Mouse (Mus musculus): ENCODE data around the gene BC049715. TPM values are rescaled to one million over a fixed set of nuclear protein-coding genes. Genes with fewer than 3 reads are reported as not detected.

Gene BC049715
- total RNA-seq, 2 experiments from 2014 or later, result 1.9 to 2.8 TPM

DNA sequence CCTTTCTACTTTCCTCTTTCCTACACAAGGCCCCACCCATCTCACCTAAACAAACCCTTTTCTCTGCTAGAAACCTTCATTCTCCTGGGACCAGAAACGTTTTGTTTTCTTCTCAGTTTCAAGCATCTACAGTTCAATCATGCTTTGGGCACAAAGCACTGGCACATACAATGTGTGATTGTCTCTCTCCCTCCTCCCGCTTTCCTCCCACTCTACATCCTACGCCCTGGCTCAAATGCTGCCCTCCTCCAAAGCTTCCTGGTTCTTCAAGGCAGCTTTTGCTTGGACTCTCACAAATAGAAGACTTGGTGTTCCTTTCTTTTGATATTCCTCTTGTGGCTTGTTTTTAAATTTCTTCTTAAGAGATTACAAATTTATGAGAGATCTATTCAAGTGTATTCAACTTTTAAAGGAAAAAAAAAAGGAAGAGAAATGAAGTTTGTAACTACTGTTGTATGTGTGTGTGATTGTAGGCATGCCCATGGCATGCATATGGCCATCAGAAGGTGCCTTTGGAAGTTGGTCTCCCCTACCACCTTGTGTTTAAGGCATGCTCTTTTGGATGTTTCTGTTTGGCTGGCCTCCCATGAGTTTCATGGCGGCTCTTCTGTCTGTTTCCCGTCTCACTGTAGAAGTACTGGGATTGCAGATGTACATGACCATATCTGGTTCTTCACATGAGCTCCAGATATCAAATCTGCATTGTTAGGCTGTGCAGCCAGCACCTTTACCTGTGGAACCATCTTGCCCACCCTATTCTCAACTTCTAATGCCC, 18.5 kb downstream of the BC049715 start:
- DNase-seq (ENCODE audit: low spot score in 2 of 2), result no peak
- intact Hi-C loops (cut with DNase I), result no loop called here

DNA sequence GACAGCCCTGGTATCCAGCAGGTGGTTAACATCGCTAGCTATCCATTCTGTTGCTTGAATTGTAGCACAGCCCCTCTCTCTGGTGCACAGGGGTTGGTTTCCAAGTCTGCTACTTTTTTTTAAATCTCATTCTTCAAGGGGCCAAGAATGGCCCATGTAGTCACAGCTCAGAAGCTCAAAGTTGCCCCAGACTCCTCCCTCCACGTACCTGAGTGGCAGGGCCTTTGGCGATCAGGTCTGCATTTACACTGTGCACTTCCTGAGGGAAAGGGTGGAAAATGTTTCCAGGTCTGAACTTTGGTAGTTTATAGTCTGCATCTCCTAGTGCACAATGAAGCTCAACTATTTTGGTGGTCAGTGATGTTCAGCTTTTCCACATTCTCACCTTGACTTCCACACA, 19.8 kb downstream of the BC049715 start:
- DNase-seq (ENCODE audit: low spot score in 2 of 2), result no peak
- intact Hi-C loops (cut with DNase I), result no loop called here

DNA sequence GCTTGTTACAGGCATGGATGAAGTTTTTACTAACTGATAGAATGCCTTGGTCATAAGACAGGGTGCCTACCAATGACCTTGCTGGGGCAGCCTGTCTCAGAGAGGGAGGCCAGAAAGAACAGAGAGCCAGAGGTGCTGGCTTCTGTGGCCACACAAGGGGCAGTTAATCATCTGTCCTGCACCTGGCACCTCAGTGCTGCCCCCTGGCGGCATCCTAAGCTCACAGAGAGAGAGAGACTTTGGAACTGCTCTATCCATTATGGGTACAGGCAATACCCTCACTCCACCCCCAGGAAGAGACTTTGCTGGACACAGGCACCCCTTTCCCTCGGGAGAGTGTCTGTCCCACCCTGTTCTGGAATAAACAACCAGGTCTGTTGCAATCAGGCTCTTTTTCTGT, 20.4 kb downstream of the BC049715 start:
- intact Hi-C loops (cut with DNase I), result no loop called here
- peak in 1 of 2 experiments; percentile 28 for DNase-seq (ENCODE audit: low spot score in 2 of 2)

DNA sequence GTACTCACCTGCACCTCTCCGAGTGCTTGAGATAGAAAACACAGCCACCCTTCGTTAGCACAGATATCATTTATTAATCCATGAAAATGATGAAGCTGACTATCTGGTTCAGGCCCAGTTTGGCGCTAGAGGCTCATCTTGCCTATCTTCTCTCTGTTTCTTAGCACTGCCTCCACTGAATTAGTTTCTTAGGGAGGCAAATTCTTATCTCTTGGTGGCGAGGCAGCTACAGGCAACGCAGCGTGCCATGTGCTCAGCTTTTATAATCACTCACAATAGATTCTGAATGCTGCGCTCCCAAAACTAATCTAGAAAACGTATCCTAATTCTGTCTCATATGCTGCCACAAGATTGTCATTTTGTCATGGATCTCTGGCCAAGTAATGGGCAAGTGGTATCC, 21.0 kb downstream of the BC049715 start:
- intact Hi-C loops (cut with DNase I), result no loop called here

DNA sequence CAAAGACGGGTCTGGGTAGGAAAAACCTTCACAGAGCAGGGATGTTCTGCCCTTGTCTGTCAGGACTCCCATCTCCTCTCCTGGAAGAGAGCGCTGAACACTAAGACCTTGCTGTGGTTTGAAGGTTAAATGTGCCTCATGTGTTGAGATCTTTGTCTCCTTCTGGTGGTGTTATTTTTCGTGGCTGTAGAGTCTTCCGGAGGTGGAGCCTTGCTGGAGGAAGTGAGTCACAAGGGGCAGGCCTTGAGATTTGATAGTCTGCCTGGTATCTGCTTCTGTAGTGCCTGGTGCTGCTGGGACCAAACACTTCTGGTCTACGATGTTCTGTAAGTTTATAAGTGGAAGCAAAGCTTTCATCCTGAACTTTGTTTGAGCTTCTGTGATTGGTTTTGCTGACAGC, 21.5 kb downstream of the BC049715 start:
- DNase-seq (ENCODE audit: low spot score in 2 of 2), result no peak
- intact Hi-C loops (cut with DNase I), result no loop called here

More for the DNA sequence above, 21.0 kb downstream of the BC049715 start:
- DNase-seq (ENCODE audit: low spot score in 2 of 2), result no peak

DNA sequence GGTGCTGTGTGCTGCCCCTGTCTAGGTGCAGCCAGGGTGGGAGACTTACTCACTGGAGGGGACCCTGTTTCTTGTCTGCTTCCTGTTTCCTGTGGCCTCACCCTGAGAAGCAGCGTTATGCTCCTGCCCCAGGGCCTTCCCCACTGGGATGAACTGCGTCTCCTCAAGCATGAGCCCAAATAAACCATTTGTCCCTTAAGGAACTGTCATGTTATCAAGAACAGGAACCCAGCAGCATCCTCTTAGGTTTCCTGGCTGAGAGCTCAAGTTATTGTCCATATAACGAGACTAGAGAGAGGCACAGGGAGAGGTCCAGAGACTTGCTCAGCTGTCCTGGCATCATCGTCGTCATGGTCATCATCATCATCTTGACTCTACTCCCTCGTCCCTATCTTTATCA, 22.8 kb downstream of the BC049715 start:
- intact Hi-C loops (cut with DNase I), result no loop called here
- DNase-seq (ENCODE audit: low spot score in 2 of 2), result no peak

DNA sequence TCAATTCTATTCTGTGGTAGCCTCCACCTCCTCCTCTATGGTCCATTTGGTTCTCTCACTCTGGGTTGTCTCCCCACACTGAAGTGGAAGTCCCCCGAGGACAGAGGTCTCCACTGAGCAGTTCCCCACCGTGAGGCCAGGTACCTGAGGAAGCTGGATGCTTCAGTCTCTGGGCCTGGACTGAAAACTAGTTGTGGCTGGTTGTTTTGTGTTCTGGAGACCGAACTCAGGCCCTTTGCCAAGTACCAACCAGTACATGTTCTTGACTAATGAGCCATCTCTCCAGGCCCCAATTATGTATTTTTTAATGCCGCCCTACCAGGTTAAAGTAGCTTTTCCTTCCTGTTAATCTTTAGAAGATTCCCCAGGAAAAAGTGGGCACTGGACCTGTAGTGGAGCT, 24.9 kb downstream of the BC049715 start:
- intact Hi-C loops (cut with DNase I), result loop anchor here (1.0 kb wide), 1 partner anchor 16 kb away; no protein-coding TSS in a partner anchor

DNA sequence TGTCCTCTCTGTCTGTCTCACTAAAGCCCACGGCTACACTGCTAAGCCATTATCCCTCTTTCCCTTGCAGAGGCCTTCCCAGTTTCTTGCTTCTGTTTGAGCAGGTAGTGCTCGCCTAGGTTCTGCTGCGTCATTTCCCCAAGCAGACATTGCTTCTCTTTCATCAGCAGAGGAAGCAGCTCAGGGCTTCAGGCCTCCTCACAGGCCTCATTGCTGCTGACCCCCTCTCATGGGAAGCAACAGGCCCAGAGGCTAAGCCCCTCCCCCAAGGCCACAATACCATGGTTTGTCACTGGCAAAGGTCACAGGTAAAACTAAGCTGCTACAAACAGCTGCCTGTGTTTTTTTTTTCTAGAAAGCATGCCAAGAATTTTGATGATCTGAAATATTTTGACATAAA, 25.3 kb downstream of the BC049715 start:
- no peak for DNase-seq (ENCODE audit: low spot score in 2 of 2)
- intact Hi-C loops (cut with DNase I), result loop anchor here (1.0 kb wide), 1 partner anchor 16 kb away; no protein-coding TSS in a partner anchor

More for the DNA sequence above, 24.9 kb downstream of the BC049715 start:
- no peak for DNase-seq (ENCODE audit: low spot score in 2 of 2)

DNA sequence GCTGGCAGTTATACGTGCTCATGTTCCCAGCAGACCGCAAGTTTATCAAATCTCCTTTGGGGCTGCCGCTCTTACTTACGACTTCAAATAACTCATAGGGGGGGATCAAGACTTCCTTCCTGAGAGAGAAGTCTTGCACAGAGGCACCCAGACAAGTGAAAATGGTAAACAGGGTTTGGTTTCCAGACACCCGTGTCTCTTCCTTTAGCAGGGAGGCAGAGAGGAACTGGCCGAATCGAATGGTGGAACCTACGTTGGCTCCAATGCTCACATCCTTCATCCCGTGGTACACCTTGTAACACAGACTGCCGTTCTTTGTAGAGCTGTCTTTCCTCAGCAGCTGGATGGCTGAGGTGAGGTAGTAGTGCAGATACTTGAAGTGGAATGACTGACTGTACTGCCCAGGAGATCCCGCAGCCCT, 26.9 kb downstream of the BC049715 start:
- no peak for DNase-seq (ENCODE audit: low spot score in 2 of 2)
- intact Hi-C loops (cut with DNase I), result no loop called here

DNA sequence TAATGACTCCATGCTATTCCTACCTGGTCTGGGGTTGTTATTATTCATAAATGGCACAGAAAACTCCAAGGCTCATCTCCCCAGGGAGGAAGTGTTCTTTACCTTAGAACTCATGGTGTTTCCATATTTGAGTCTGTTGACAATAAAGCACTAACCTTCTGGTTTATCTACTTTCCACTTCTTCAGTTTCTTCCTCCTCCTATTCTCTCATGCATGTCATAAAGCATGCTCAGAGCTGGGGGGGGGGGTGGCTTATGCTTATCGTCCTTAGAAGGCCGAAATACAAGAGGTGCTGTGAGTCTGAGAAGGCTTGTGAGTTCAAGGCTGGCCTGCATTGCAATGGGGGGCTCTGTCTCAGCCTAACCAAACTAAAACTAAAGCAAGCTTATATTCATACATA, 27.8 kb downstream of the BC049715 start:
- DNase-seq (ENCODE audit: low spot score in 2 of 2), result no peak
- intact Hi-C loops (cut with DNase I), result no loop called here

DNA sequence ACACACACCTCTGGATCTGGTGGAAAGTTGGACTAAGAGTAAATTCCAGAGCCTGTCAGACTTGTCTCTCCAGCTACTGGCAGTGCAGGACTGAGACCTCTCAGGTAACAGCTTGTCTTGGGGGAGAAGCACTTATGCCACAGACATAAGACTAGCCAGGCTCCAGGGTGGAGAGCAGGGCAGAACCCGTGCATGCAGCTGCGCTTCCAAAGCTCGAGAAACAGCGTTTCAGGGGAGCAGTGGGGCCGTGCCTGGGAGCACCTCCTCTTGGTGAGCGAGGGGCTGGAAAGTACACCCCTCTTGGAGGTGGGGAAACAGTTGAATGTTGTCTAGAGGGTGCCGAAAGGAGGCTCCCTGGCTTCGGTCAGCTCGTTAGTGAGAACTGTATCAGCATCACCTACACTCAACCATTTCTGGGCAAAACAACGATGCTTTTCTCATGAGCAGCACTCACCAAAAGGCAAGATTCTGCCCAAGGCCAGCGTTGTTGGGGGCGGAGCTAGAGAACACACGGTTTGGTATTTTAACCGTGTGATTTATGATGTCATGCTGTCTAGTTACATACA, 28.7 kb downstream of the BC049715 start:
- DNase-seq (ENCODE audit: low spot score in 2 of 2), result no peak
- intact Hi-C loops (cut with DNase I), result no loop called here

DNA sequence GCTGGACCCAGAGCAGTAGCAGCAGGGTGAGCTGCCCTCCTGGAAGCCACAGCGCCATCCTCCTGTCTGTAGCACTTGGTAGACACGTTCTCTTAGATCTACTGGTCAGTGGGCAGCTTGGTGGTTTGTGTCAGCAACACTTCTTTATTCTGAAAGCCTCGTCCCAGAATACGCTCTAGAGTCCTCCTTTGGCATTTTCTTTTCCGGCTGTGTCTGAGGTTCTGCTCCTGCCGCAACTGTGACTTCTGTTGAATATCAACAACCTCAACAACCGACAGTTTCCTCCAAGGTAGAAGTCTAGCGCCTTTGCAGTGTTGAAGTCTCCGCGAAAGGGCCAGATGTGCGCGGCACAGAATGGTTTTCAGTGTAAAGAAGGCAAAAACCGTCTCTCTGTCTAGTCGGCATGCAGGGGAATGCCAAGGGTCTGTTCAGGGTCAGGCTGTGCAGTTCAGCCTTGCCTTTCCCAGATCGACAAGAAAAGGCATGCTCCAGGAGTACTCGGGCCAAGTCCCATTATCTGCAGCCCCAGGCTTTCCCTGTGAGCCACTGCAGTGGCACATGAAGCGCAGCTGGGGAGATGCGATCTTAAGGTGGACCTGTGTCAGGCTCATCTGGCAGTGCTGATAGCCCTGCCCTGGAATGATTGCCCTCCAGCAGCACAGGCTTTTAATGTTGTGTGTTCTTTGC, 29.9 kb downstream of the BC049715 start, which contains the start of gene Art4:
Gene Art4 (minus strand): TSS at position 548 of the 687 bp plus-strand sequence.
- DNase-seq (ENCODE audit: low spot score in 2 of 2), result no peak
- intact Hi-C loops (cut with DNase I), result no loop called here

DNA sequence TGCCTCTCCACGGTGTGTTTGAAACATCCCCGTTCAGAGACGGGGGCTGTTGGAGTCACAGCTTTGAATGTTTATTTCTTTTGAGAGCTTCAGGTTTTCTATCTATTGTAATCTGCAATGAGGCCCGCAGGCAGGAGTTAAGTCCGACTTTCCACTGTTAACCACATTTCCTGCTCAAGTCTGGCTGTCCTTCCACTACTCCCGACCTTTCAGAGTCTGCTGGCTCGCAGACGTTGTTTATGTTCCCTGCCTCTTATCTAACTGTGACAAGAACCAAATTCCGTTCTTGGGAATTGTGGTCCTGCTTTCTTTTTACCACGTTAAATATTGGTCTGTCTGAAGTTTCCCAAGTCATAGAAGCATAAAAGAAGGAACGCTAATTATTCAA, 30.4 kb downstream of the BC049715 start:
- intact Hi-C loops (cut with DNase I), result no loop called here
- DNase-seq (ENCODE audit: low spot score in 2 of 2), result no peak

DNA sequence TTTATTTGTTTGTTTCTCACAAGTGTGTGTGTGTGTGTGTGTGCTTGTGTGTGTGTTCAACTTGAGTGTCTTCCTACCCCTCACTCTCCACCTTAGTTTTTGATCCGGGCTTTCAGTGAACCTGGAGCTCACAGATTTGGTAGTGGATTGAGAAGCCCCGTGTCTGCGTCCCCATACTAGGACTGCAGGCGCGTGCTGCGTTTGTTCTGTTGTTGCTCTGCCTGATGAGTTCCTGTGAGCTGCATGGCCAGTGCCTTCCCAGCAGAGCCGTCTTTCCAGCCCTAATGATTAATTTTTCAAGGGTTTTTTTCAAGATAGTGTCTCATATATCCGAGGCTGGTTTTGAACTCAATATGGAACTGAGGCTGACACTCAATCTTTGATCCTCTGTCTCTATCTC, 31.0 kb downstream of the BC049715 start:
- no peak for DNase-seq (ENCODE audit: low spot score in 2 of 2)
- intact Hi-C loops (cut with DNase I), result no loop called here

DNA sequence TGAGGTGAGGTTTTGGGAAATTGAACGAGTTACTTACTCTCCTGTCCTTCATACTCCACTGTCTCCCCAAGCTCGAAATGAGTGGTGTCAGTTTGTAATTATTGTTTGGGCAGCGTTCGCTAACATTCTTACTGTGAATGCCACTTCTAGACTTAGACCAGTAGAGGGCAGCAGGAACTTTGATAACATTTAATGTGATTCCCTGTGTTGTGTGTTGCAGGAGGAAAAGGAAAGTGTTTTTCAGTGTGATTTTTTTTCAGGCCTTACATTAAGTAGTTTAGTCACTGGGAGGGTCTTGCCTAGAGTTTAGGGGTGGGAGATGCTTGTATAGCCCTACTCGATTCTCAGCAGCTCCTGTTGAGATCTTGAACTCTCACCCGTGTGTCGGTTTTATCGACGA, 33.6 kb downstream of the BC049715 start:
- DNase-seq (ENCODE audit: low spot score in 2 of 2), result peak; percentile 44 to 66
- intact Hi-C loops (cut with DNase I), result loop anchor here (1.0 to 5.0 kb wide), 4 partner anchors 59 to 306 kb away; no protein-coding TSS in a partner anchor

DNA sequence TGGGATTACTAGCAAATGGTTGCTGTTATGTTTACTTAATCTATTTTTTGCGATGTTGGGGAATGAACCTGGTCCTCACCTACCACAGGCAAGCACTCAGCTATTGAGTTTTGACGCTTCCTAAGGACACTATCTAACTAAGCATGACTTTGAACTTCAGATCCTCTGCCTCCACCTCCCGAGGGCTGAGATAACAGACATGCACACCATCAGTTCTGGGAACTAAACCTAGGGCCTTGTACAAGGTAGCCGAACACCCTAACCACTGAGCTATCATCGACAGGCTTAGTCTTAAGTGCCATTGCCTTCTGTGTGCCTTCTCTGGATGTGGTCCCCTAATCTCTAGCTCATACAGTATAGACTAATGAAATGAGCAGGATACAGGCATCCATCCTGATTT, 37.9 kb downstream of the BC049715 start:
- intact Hi-C loops (cut with DNase I), result no loop called here
- no peak for DNase-seq (ENCODE audit: low spot score in 2 of 2)

DNA sequence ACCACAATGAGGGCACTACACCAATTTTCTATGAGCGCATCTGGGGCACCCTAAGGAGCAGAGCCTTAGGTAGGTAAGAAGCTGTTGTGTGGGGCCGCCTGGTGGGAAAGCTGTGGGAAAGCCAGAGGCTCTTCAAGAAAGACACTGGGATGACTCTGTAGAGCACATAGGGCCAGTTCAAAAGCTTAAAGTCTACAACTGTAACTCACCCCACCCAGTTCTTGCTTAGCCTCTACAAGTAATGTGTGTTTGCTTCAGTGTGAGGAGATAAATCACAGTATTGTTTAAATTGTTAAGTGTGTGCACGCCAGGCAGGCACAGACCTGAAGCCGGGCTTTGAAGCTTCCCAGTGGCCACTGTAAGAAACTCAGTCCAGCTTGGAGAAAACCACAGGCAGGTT, 38.7 kb downstream of the BC049715 start:
- no peak for DNase-seq (ENCODE audit: low spot score in 2 of 2)
- intact Hi-C loops (cut with DNase I), result no loop called here

DNA sequence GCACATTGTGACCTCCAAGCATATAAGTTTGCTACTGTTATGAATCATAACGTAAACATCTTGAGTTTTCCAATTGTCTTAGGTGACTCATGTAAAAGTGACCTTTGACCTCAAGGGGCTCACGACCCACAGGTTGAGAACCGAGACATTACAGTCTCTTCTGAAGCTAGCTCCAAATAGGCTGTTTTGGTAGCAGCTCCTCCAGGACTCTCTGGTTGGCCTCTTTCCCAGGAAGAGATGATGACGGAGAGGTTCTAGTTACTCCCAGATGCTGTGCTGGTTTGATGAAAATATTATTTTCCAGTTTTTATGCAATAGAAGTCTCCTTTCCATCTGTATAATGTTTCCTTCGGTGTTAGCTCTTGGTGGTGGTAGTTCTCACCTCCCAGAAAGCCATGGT, 41.5 kb downstream of the BC049715 start:
- intact Hi-C loops (cut with DNase I), result no loop called here
- no peak for DNase-seq (ENCODE audit: low spot score in 2 of 2)

DNA sequence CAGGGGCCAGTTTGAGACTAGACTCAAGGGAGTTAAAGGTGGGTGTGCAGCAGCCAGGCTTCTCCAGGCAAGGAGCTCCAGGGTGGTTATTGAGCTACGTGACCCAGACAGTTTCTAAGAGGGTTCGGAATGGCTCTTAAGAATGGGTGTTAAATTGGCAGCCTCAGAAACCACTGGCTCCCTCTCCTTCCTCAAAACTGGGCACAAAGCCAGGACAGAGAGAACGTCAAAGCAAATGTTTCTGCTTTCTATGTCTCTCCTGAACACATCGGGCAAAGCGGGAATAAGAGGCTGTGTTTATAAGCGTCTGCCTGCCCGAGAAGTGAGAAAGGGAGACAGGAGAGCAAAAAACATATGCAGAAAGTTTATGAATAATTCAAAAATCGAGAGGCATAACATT, 47.2 kb downstream of the BC049715 start:
- intact Hi-C loops (cut with DNase I), result no loop called here
- DNase-seq (ENCODE audit: low spot score in 2 of 2), result peak in 1 of 2 experiments; percentile 60

DNA sequence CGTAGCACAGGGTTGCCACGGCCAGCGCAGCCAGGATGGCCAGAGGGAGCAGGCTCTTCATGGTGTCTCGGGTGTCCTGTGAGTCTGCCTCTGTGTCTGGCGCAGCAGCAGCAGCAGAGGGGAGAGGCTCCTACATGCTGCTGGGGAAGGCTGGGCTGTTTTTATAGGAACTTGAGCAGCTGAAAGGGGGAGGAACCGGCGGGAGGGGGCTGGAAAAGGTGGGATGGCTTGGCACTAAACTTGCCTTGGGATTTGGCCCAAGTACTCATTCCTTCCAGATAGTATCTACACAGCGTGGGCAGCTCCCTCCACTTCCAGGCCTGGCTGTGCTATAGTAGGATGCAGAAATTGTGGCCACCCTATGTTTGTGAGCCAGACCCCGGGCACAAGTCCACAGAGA, 48.2 kb downstream of the BC049715 start, which contains the start of gene Mgp:
Gene Mgp (minus strand): TSS at position 154 of the 400 bp plus-strand sequence.
- intact Hi-C loops (cut with DNase I), result loop anchor here (5.0 kb wide), 1 partner anchor 47 kb away; the partner anchor contains the start of genes Erp27 and Pde6h
- peak in 1 of 2 experiments; percentile 90 for DNase-seq (ENCODE audit: low spot score in 2 of 2)
